Mouse (Mus musculus) yolk sac, embryonic 10.5 days (tissue): Measurements from ENCODE around the gene Rasl2-9.
"Not testable (repeated sequence)": the region's sequence is repeated elsewhere in the genome, so short reads cannot be mapped to it uniquely, and the experiment has no call there.

Source experiments
- DNase-seq: peaks from one replicate; pipeline ENCODE4 v3.0.0-alpha.2; 2017; ENCODE audit warnings: low spot score

Rasl2-9 gene

DNA sequence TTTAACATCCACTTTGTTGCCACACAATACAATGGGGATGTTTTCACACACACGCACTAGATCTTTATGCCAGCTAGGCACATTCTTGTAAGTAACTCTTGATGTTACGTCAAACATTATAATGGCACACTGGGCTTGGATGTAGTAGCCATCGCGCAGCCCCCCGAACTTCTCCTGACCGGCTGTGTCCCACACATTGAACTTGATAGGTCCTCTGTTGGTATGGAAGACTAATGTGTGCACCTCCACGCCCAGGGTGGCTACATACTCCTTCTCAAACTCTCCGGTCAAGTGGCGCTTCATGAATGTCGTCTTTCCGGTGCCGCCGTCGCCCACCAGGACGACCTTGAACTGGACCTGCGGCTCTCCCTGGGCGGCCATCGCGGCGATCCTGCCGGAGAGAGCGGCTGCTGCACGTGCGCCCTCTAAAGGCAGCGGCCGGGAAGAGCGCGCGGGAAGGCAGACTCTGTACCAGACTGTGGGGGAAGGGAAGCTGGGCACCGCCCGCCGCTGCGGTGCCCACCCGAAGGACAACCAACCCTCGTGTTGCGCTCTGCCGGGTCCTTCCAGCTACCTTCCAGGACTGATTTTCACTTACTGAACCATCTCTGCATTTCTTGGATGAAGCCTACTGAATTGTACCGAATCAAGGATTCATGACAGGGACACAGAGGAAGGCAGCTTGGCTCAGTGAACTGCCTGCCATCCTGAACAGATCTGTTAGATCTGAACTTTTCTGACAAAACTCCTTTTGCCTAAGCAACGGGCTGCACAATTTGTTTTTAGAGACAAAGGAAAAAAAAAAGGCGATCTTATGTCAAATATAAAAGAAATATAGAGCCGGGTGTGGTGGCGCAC is at the start of gene Rasl2-9:
Rasl2-9 (minus strand) TSS at position 402 of the 858 bp plus-strand sequence.
- DNase-seq: peak; percentile 58

DNA sequence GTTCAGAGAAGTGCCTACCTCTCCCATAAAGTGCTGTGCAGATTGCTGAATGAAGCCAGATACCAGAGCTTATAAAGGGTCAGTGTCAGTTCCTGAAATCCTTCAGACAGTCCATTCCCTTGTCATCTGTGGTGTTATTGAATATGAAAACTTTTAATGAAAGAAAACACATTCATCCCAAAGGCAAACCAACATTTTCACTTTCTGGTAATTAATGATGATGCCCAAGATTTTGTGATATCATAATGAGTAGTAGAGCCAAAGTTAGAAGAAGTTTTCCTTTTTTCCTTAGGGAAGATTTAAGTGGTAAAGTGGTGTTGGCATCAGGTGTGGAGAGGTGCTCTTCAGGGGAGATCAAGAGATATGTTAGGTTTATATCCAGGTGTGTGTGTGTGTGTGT is 23.8 kb upstream of the Rasl2-9 start, which contains the start of gene Vmn1r55:
Vmn1r55 (minus strand) TSS at position 101 of the 400 bp plus-strand sequence.
- not testable (repeated sequence) for DNase-seq

DNA sequence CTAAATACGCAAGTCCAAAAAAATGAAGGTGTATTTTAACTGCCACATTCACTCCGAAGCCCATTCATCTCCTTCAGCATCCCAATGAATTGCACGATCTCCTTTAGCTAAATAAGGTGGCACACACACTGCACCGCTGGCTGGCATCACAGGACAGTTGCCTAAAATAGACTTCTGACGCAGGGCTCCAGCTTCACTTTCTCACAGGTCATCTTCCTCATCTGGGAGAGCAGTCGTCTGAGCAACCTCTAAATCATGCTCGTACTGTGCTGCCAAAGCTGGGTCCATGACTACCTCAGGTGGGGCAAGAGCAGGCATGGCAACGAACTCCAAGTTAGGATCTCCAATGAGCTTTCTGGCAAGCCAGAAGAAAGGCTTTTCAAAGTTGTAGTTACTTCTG is 672 bp downstream of the Rasl2-9 start:
- no peak for DNase-seq

DNA sequence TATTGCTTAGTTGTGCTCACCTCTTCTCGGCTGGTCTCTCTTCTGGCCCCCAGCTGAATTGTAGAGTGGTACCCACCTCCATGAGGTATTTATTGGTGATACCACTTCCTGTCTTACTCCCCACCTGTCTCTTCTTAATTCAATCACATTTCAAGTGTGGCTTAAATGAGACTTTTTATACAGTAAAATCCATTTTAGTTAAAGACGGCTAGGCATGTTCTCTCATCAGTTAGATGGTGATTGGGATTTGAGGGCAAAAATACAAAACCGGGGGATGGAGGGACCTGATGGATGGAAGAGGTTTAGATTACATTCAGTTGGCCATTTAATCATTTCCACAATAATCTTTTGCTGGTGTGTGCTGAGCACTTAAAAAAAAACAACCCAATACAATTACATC is 8.9 kb downstream of the Rasl2-9 start, which contains the start of gene Rfpl4:
Rfpl4 (minus strand) TSS at position 101 of the 400 bp plus-strand sequence.
- DNase-seq: no peak

DNA sequence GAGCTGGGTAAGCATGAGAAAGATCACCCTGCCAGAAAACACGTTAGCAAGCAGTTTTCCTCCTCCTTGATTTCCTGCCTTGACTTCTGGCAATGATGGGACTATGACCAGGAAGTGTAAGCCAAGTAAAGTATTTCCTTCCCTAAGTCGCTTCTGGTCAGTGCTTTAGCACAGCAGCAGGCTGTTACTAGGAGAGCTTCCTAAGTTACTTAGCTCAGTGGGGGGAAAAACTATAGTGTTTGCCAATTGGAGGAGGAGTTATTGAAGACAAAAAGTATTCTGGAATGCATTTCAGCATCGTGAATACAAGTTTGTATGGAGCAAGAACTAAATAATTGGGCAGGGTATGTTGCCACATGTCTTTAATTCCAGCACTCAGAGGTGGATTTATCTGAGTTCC is 13.0 kb downstream of the Rasl2-9 start:
- DNase-seq: no peak

DNA sequence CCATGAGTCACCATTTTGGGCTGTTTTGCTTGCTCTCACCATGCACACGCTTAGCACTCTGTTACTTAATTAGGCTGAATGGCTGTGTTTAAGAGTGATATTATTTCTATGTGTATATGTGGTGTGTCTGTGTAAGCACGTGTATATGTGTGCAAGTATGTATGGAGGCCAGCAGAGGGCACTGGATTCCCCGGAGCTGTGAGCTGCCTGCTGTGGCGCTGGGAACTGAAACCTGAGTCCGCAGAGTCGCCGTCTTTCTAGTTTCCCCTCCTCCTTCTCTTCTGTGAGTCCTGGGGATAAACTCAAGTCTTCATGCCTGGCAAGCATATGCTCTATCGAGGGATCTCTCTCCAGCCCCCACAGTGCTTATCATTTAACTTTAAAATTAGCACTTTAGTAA is 16.4 kb downstream of the Rasl2-9 start:
- no peak for DNase-seq

DNA sequence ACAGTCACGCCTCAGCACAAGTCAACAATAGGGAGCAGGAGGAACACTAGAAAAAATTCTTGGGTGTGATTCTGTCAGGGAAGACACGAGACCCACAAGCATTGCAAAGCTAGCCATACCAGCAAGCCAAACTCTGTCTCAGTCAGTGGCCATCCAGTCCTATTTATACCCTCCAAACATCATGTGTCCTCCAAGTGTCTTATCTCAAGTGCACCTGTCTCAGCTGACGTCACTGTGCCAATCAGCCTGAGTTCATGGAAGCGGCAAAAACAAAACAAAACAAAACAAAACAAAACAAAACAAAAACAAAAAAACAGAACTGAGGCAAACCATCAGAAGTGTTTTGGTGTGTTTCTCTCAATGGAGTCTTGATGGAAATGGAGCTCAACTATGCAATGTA is 17.5 kb downstream of the Rasl2-9 start:
- no peak for DNase-seq

DNA sequence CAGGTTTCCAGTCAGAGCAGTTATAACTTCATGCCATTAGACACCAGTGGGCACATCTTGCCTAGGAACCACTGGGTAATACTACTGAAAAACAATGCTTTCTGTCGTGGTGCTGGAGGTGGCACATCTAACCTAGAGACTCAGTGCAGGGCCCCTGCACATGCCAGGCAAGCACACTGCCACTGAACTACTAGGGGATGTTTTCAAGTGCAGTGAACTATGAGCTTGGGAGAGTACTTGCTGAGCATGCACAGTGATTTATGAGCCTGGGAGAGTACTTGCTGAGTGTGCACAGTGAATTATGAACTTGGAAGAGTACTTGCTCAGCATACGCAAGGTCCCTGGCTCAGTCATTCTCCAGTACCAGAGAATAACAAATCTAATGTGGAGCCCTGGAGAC is 23.2 kb downstream of the Rasl2-9 start:
- no peak for DNase-seq

DNA sequence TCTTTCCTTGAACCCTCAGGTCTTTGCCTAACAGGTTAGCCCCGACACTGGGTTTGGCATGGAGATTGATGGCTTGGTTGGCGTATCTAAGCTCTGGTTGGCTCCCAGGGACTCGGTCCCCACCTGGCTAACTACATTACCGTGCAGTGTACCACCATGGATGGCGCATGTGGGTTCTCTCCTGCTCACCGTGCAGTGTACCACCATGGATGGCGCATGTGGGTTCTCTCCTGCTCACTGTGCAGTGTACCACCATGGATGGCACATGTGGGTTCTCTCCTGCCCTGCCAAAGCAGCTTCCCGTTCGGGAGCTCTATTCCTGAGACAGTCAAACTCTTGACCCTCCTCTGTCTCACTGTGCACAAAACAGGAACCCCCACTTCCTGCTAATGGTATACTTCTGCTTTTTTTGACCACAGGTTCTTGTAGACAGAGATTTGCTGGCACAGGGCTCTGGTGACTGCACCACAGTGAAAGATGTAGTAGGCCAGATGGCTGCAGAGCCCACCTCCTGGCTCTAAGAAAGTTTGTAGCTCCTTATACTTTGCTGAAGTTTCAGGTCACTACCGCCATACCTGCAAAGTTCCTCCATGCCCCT is 24.6 kb downstream of the Rasl2-9 start:
- DNase-seq: no peak

DNA sequence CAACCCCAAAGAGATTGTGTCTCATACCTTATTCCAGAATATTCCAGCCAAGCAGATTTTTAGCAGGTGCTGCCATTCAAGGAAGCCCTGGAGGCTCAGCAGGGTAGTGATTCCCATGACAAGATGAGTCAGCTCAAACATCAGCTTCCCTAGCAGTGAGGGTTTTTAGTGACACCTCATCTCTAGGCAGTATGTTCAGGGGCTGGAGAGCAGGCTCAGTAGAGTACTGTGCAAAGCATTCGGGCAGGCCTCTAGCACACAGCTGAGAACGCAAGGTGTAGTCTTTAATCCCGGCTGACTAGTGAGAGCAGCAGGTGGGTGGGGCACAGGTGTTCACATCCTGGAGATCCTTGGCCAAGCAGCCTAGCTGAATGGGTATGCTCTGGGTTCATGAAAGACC is 26.0 kb downstream of the Rasl2-9 start:
- DNase-seq: no peak

DNA sequence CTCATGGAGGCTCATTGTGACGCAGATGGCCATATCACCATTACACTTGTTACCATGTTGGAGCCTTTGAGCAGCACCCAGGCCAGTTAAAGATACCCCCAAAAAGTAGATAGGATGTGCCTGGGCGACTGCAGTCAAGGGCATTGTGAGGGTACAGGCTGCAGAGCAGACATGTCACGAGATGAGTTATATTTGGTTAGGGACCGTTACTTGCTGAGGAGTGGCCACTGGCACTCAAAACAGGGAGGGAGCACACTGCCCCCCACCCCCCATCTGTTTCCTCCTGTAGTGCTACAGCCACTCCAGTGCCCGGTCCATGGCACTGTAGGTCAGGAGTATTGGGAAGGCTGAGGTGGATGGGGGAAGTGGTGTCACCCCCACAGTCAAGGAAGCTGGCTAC is 27.0 kb downstream of the Rasl2-9 start:
- no peak for DNase-seq

DNA sequence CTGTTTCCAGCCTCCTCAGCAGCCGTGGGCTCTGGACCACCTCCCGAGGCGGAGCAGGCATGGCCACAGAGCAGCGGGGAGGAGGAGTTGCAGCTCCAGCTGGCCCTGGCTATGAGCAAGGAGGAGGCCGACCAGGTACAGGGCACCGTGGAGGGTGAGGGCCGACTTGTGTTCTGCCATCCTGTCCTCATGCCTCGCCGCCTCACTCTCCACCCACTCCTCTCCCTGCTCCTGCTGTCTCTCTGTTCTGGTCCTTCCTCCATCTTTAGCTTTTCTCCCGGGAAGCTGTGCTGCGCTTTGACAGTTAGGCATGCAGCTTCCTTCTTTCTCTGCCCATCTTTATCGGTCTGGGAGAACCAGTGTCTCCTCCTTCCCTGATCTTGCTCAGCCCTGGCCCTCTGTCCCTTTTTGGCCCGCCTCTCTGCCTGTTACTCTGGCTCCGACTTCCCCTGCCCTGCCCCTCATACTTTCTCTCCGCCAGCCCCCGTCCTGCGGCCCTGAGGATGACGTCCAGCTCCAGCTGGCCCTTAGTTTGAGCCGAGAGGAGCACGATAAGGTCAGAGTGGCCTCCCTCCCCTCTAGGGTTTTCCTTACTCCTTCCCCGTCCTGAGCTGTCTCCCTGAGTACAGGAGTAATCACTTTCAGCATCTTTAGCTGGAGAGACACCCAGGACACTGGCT is 32.8 kb downstream of the Rasl2-9 start:
- no peak for DNase-seq

DNA sequence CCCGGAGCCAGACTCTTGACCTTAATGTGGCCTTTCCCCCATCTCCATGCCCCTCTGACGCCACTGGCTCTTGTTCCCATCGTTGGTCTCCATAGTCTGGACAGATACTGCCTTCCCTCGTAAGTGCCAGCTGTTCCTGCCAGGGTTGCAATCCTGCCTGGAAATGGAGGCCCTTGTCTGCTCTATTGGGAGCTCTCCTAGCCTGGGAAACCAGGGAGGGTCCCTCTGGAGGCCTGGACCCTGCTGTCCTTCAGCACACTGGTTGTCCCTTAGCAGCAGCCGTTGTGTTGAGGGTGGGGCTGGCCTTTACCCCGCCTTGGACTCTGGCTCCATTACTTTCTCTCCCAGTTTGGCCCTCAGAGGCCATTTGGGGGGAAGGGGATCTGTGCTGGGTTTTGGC is 33.4 kb downstream of the Rasl2-9 start:
- no peak for DNase-seq

DNA sequence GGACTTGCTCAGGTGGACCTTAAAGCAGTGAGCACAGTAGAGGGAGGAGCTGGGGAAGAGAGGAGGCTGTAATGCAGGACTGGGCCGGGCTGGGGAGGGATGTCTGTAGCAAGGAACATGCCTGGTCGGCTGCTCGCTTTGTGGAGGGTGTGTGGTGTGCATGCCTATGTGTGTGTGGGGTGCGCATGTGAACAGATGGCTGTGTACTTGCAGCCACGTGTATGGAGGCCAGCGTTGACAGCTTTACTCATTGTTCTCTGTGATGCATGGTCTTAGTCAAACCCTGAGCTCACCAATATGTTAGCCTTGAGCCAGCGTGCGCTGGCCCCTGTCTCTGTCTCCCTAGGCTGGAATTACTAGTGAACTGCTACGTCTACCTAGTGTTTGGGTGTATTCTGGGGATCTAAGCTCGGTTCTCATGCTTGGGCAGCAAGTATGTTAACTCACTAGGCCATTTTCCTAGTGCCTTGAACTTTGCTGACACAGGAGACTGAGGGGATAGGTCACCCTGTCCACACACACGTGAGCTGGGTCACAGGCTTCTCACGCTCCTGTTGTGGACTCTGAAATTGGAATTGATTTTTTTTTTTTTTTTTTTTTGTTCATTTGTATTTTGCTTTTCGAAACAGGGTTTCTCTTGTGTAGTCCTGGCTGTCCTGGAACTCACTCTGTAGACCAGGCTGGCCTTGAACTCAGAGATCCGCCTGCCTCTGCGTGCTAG is 34.6 kb downstream of the Rasl2-9 start:
- no peak for DNase-seq

DNA sequence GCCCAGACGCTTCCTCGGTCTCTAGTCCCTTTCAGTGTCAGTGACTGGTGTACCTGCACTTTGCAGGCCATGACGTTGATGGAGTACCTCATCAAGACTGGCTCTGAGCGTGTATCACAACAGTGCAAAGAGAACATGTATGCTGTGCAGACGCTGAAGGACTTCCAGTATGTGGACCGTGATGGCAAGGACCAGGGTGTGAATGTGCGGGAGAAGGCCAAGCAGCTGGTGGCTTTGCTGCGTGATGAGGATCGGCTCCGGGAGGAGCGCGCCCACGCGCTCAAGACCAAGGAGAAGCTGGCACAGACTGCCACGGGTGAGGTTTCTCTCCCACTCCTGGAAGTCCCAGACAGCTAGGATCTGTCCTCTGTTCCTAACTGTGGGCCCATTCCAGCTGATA is 35.9 kb downstream of the Rasl2-9 start:
- DNase-seq: no peak

DNA sequence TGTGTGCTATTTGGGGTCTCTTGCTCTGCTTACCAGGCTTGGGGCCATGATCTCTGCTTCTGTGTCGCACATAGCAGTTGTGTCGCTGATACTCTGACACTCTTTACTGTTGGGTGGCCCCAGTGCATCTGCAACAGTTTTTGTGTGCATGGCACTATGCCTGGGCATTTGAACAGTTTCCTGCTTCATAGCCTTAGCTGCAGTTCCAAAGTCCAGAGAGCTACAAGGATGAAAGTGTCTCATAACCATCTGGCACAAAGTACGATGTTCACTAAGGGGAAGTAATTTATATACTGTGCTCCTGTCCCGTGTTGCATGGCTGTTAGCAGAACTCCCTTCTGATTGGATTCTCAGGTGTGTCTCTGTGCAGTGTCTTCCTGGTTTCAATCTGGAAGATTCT is 37.9 kb downstream of the Rasl2-9 start:
- no peak for DNase-seq

DNA sequence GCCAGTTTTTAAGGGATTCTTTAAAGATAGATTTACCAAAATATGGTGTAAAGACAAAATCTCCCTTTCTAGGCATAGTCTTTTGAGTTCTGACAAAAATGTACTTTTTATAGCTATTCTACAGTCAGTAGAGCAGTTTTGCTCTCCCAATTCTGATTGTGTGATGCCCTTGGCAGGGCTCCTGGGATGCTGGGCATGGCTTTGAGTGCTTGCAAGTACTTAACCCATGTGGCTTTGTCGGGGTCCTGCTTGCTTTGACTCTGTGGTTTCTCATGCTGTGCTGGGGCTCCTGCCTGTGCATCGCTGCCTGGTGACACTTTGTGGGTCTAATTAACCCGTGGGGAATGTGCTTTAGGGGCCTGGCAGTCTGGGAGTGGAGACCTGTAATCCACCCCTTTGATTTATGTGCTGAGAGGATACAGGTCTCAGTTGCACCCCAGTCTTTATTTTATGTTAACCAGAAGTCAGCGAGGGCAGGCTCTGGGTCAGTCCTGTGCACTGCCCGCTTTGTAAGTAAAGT is 38.8 kb downstream of the Rasl2-9 start:
- no peak for DNase-seq

DNA sequence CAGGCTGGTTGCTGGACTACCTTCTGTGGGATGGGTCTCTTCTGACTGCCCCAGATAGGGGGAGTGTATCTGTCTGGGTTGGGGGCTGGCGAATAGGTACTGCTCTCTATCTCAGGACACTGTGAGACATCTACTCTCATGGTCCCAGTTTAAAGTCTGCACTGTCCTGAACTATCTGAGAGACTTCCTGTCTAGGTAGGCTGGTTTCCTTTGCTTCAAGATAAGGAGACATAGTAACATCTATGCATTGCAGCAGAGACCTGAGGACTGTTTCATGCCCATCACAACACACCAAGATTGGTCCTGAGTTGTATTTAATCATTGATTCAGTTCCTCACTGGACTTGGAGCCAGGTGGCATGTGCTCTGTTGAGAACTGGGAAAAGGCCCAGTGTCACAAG is 40.2 kb downstream of the Rasl2-9 start:
- no peak for DNase-seq

DNA sequence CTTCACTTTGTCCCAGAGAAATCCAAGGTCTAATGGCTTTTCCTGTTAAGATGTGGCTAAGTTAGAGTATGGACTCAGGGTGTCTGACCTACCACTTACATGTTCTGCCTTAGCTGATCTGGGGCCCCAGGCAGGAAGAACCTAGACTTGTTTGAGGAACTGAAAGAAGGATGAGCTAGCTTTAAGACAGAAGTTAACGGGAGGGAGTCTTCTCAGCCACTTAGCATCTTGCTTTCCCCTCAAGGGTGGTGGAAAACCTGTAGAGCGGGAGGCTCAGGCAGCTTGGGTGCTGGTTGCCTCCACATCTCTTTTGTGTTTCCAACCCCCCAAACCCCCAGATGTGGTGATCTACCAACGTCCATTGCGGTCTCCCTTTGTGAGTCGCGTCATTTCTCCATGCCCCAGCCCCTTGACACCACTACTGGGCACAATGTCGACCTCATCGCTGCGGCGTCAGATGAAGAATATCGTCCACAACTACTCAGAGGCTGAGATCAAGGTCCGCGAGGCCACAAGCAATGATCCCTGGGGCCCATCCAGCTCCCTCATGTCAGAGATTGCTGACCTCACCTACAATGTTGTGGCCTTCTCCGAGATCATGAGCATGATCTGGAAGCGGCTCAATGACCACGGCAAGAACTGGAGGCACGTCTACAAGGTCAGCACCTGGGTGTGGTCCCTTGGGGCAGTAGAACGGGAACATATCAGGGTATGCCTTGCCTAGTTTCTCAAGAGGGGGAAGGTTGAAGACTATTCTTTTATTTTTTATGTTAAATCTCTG is 42.2 kb downstream of the Rasl2-9 start:
- DNase-seq: no peak

DNA sequence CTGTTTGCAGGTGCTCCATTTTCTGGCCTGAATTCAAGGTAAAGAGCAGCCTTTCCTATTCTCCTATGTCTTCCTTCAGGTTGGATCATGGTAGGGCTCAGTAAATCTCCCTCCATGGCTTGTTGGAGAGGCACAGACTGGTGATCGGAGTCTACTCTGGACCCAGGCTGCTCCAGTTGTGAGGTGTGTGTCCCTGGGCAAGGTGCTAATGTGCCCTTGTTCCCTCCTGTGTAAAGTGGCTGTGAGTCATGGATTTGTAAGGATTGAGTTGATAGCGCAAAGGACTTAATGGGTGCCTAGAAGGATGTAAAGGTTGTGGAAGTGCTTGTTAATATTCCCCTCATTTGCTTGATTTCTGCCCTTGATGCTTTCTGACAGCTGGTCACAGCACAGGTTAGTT is 43.8 kb downstream of the Rasl2-9 start:
- DNase-seq: no peak

DNA sequence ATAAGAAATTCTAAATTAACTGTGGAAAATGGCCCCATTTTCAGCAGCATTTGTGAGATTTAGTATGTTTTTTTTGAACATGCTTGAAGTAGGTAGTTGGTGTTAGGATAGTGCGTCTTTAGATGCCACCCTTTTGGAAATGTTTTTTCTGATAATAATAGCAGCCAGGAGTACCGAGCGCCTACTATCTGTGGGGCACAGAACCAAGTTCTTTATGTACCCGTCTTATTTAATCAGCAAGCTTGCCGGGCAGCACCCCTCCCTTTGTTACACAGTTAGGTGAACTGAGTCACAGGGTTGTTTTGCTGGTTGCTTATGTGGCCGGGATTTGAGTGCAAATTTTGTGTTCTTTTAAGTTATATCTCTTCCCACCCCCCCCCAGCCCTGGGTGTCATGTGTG is 44.5 kb downstream of the Rasl2-9 start:
- no peak for DNase-seq
